Mouse (Mus musculus): ENCODE measurements around the gene Tmem43.

DNA sequence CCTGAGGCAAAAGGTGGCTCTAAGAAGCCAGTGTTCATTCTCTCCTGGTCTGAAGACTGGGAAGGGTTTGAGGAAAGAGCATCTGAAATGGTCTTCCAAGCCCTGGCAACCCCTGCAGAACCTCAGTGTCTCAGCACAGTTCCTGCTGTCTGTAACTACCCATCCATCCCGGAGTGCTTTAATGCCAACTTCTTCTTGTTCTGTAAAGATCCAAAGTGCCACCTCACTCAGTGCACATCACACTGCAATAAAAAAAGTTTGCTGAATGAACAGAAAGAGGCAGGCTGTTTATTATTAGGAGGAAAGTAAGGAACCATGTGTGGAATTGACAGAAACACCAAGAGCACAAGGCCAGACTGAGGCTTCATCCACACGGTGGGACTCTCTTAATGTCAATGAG, 2.8 kb upstream of the Tmem43 start:
- TF ChIP-seq TAL1 (IDR thresholded peaks at IDR 0.05; ENCODE audit: low read length) (no peak), GATA1 (IDR thresholded peaks at IDR 0.05; ENCODE audit: low read length) (no peak)
